Mouse (Mus musculus) v-Abl transformed pro-B cells (cell line): ENCODE data around the gene Cadm4.

Source experiments
- in situ Hi-C, 2 experiments: fragments of 400-800 bp; cut with MboI; formaldehyde crosslinking; loops; one replicate each; pipeline ENCODE4 v1.15.1; 2025; ENCODE audit not compliant: unreplicated experiment in 2 of 2

Gene Cadm4

DNA sequence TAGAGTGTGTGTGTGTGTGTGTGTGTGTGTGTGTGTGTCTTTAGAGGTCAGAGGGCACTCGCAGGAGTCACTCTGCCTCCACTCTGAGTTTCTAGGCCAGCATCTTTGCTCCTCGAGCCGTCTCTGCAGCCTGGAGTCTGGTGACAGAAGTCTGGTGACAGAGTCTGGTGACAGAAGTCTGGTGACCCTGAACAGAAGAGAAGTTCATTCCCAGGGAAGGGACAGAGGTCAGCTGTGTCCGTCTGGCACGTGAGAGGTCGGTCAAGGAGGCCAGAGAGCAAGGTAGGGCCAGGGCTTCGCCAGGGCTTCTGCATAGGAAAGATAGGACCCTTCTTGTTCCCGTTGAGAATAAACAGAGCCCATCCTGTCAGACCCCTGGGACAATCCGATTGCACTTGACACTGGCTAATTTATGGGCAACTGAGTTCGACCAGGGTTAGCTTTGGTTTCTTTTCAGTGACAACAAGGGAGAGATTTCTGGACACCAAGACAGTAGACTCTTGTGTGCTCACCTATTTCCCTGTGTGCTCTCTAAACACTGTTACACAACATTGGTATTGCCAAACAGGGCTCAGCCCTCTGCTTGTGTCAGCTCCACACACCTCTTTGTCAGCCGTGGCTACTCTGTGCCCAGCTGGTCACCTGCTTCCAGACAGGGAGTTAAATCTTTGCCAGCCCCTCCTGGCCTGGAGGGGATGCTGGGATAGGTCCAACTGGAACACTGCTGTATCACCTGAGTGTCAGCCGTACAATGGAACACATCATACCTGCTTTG lies 70.3 kb downstream of the Cadm4 start:
- in situ Hi-C loops = loop anchor here in 1 of 2 experiments (10.0 to 25.0 kb wide), 4 partner anchors 353 to 1160 kb away; partner anchors contain the start of genes Arhgef1, B3gnt8, Ccdc97 and Pafah1b3
